Mouse (Mus musculus) MEL (cell line): Measurements from ENCODE around the gene Pcgf5. TPM values are rescaled to one million over a fixed set of nuclear protein-coding genes. Genes with fewer than 3 reads are reported as not detected.

ENCODE experiments used
- DNase-seq: peaks from one replicate; pipeline ENCODE4 v3.0.0; 2011; ENCODE audit warnings: low read depth, low spot score
- H3K27ac ChIP-seq: 2 replicates; pipeline ENCODE4 v1.5.1; 2012; ENCODE audit warnings: low read depth, mild to moderate bottlenecking, control low read depth, low read length, moderate library complexity; ENCODE audit not compliant: control insufficient read depth
- H3K27me3 ChIP-seq, 2 experiments: fragments of 150-350 bp in 1 of 2; sonication (generic) in 1 of 2; 2 replicates each; pipeline ENCODE4 v1.6.1; 2012; ENCODE audit warnings: low read length in 2 of 2, mild to moderate bottlenecking in 2 of 2, improper control_type of control experiment in 1 of 2, moderate library complexity in 1 of 2; ENCODE audit not compliant: insufficient read depth in 2 of 2, control insufficient read depth in 1 of 2
- H3K36me3 ChIP-seq, 2 experiments: 2 replicates each; pipeline ENCODE4 v1.6.1; 2012 to 2014; ENCODE audit warnings: low read length in 2 of 2, improper control_type of control experiment in 1 of 2, inconsistent platforms in 1 of 2, mild to moderate bottlenecking in 1 of 2; ENCODE audit not compliant: insufficient read depth in 2 of 2, control insufficient read depth in 1 of 2
- H3K4me1 ChIP-seq, 2 experiments: fragments of 150-350 bp in 1 of 2; sonication (generic) in 1 of 2; 2 replicates each; pipeline ENCODE4 v1.6.1; 2012; ENCODE audit warnings: low read length in 2 of 2, improper control_type of control experiment in 1 of 2, mild to moderate bottlenecking in 1 of 2; ENCODE audit not compliant: insufficient read depth in 2 of 2, control insufficient read depth in 1 of 2
- H3K4me3 ChIP-seq, 2 experiments: fragments of 150-350 bp in 1 of 2; sonication (generic) in 1 of 2; 2 replicates each; pipeline ENCODE4 v1.5.1; 2012; ENCODE audit warnings: low read depth in 2 of 2, low read length in 2 of 2, mild to moderate bottlenecking in 2 of 2, moderate library complexity in 2 of 2, control low read depth in 1 of 2, improper control_type of control experiment in 1 of 2; ENCODE audit not compliant: control insufficient read depth in 1 of 2, insufficient read depth in 1 of 2
- H3K79me2 ChIP-seq: 2 replicates; pipeline ENCODE4 v1.6.1; 2012; ENCODE audit warnings: mild to moderate bottlenecking, low read length, moderate library complexity; ENCODE audit not compliant: control insufficient read depth, poor library complexity, insufficient read depth
- H3K9ac ChIP-seq: 2 replicates; pipeline ENCODE4 v1.6.1; 2012; ENCODE audit warnings: low read depth, mild to moderate bottlenecking, control low read depth, low read length, moderate library complexity; ENCODE audit not compliant: control insufficient read depth, poor library complexity, severe bottlenecking
- H3K9me3 ChIP-seq: fragments of 150-350 bp; sonication (generic); replicated peaks from 2 replicates; pipeline ENCODE4 v1.6.1; 2012; ENCODE audit warnings: mild to moderate bottlenecking, low read length, improper control_type of control experiment, moderate library complexity; ENCODE audit not compliant: insufficient read depth
- BHLHE40 ChIP-seq: IDR thresholded peaks from 2 replicates; pipeline ENCODE4 v1.6.1; 2012; ENCODE audit warnings: low read depth, mild to moderate bottlenecking, inconsistent platforms, low read length, improper control_type of control experiment, borderline replicate concordance
- CHD1 ChIP-seq: IDR thresholded peaks from 2 replicates; pipeline ENCODE4 v1.6.1; 2012; ENCODE audit warnings: low read depth, mild to moderate bottlenecking, inconsistent platforms, low read length, improper control_type of control experiment
- CTCF ChIP-seq, 3 experiments: IDR thresholded peaks in 2 of 3; conservative IDR thresholded peaks in 1 of 3; 2 replicates each; pipeline ENCODE4 v1.5.1; 2011 to 2012; ENCODE audit warnings: low read length in 3 of 3, low read depth in 2 of 3, mild to moderate bottlenecking in 2 of 3, improper control_type of control experiment in 1 of 3, inconsistent platforms in 1 of 3, mixed read lengths in 1 of 3, moderate library complexity in 1 of 3; ENCODE audit not compliant: control insufficient read depth in 1 of 3, insufficient read depth in 1 of 3, poor library complexity in 1 of 3, severe bottlenecking in 1 of 3
- E2F4 ChIP-seq: IDR thresholded peaks from 2 replicates; pipeline ENCODE4 v1.6.1; 2011; ENCODE audit warnings: low read depth, low read length, improper control_type of control experiment, borderline replicate concordance
- ELF1 ChIP-seq: IDR thresholded peaks from 2 replicates; pipeline ENCODE4 v1.6.1; 2014; ENCODE audit warnings: low read depth, mild to moderate bottlenecking, inconsistent platforms, low read length, improper control_type of control experiment, moderate library complexity
- EP300 ChIP-seq, 2 experiments: IDR thresholded peaks; 2 replicates each; pipeline ENCODE4 v1.6.1; 2011; ENCODE audit warnings: improper control_type of control experiment in 2 of 2, low read length in 2 of 2, low read depth in 1 of 2, mild to moderate bottlenecking in 1 of 2
- GABPA ChIP-seq: IDR thresholded peaks from 2 replicates; pipeline ENCODE4 v1.6.1; 2012; ENCODE audit warnings: low read depth, mild to moderate bottlenecking, inconsistent platforms, low read length, improper control_type of control experiment, moderate library complexity
- GATA1 ChIP-seq: IDR thresholded peaks from 2 replicates; pipeline ENCODE4 v1.6.1; 2011; ENCODE audit warnings: low read depth, low read length, improper control_type of control experiment
- HCFC1 ChIP-seq: IDR thresholded peaks from 2 replicates; pipeline ENCODE4 v1.6.1; 2012; ENCODE audit warnings: low read depth, mild to moderate bottlenecking, inconsistent platforms, low read length, improper control_type of control experiment, moderate library complexity
- KAT2A ChIP-seq: conservative IDR thresholded peaks from 2 replicates; pipeline ENCODE4 v1.6.1; 2012; ENCODE audit warnings: low read depth, low read length, improper control_type of control experiment, inconsistent platforms
- MAX ChIP-seq: IDR thresholded peaks from 2 replicates; pipeline ENCODE4 v1.6.1; 2011; ENCODE audit warnings: low read length, improper control_type of control experiment
- MAZ ChIP-seq: IDR thresholded peaks from 2 replicates; pipeline ENCODE4 v1.6.1; 2012; ENCODE audit warnings: low read depth, mild to moderate bottlenecking, inconsistent platforms, low read length, improper control_type of control experiment
- MEF2A ChIP-seq: IDR thresholded peaks from 2 replicates; pipeline ENCODE4 v1.6.1; 2014; ENCODE audit warnings: low read depth, mild to moderate bottlenecking, inconsistent platforms, low read length, improper control_type of control experiment; ENCODE audit not compliant: poor library complexity, insufficient replicate concordance, severe bottlenecking; ENCODE audit errors: extremely low read depth
- MYB ChIP-seq: IDR thresholded peaks from 2 replicates; pipeline ENCODE4 v1.6.1; 2011; ENCODE audit warnings: mild to moderate bottlenecking, low read depth, low read length, improper control_type of control experiment
- MYC ChIP-seq: IDR thresholded peaks from 2 replicates; pipeline ENCODE4 v1.6.1; 2011; ENCODE audit warnings: low read depth, mild to moderate bottlenecking, low read length, improper control_type of control experiment, moderate library complexity
- NELFE ChIP-seq: IDR thresholded peaks from 2 replicates; pipeline ENCODE4 v1.6.1; 2011; ENCODE audit warnings: low read depth, low read length, improper control_type of control experiment
- NRF1 ChIP-seq: IDR thresholded peaks from 2 replicates; pipeline ENCODE4 v1.6.1; 2014; ENCODE audit warnings: low read depth, mild to moderate bottlenecking, inconsistent platforms, low read length, improper control_type of control experiment, moderate library complexity; ENCODE audit not compliant: poor library complexity, insufficient read depth, severe bottlenecking
- POLR2A ChIP-seq, 2 experiments: IDR thresholded peaks; 2 replicates each; pipeline ENCODE4 v1.6.1; 2011 to 2012; ENCODE audit warnings: low read length in 2 of 2, mild to moderate bottlenecking in 2 of 2, control low read depth in 1 of 2, improper control_type of control experiment in 1 of 2, low read depth in 1 of 2, moderate library complexity in 1 of 2; ENCODE audit not compliant: control insufficient read depth in 1 of 2, insufficient read depth in 1 of 2, poor library complexity in 1 of 2
- POLR2AphosphoS2 ChIP-seq: IDR thresholded peaks from 2 replicates; pipeline ENCODE4 v1.6.1; 2011; ENCODE audit warnings: low read length, improper control_type of control experiment
- POLR2AphosphoS5 ChIP-seq: IDR thresholded peaks from 2 replicates; pipeline ENCODE4 v1.6.1; 2012; ENCODE audit warnings: low read depth, borderline replicate concordance, mild to moderate bottlenecking, inconsistent platforms, low read length, moderate library complexity, mixed read lengths
- RAD21 ChIP-seq: IDR thresholded peaks from 2 replicates; pipeline ENCODE4 v1.6.1; 2011; ENCODE audit warnings: mild to moderate bottlenecking, low read depth, low read length, improper control_type of control experiment
- SIN3A ChIP-seq: IDR thresholded peaks from 2 replicates; pipeline ENCODE4 v1.6.1; 2012; ENCODE audit warnings: low read length, improper control_type of control experiment, inconsistent platforms
- TAL1 ChIP-seq: IDR thresholded peaks from 2 replicates; pipeline ENCODE4 v1.6.1; 2012; ENCODE audit warnings: mild to moderate bottlenecking, inconsistent platforms, low read length, moderate library complexity, mixed read lengths
- USF2 ChIP-seq, 2 experiments: IDR thresholded peaks; 2 replicates each; pipeline ENCODE4 v1.6.1; 2011 to 2012; ENCODE audit warnings: improper control_type of control experiment in 2 of 2, low read length in 2 of 2, borderline replicate concordance in 1 of 2, inconsistent platforms in 1 of 2, low read depth in 1 of 2, mild to moderate bottlenecking in 1 of 2; ENCODE audit not compliant: insufficient read depth in 1 of 2
- ZC3H11A ChIP-seq: IDR thresholded peaks from 2 replicates; pipeline ENCODE4 v1.6.1; 2012; ENCODE audit warnings: low read depth, mild to moderate bottlenecking, inconsistent platforms, low read length, improper control_type of control experiment
- ZKSCAN1 ChIP-seq: IDR thresholded peaks from 2 replicates; pipeline ENCODE4 v1.6.1; 2012; ENCODE audit warnings: low read depth, mild to moderate bottlenecking, inconsistent platforms, low read length, improper control_type of control experiment, moderate library complexity
- ZNF384 ChIP-seq: IDR thresholded peaks from 2 replicates; pipeline ENCODE4 v1.6.1; 2012; ENCODE audit warnings: low read depth, mild to moderate bottlenecking, inconsistent platforms, low read length, improper control_type of control experiment
- polyA plus RNA-seq, 2 experiments: library from polyadenylated mRNA; stranded (reverse) in 1 of 2; unstranded in 1 of 2; fragments of >175 nt in 1 of 2; fragments of >200 nt in 1 of 2; gene quantifications; 2 replicates each; pipeline versions ENCODE4 v1.2.1 to v1.2.4; 2012; ENCODE audit warnings: low replicate concordance in 2 of 2, low read depth in 1 of 2; ENCODE audit not compliant: insufficient read length in 2 of 2, insufficient read depth in 1 of 2, missing spikeins in 1 of 2
- total RNA-seq: library from RNA; depleted of rRNA; stranded (reverse); fragments of 300-350 nt; gene quantifications from 2 replicates; pipeline ENCODE4 v1.2.3, GENCODE M21; 2012

Pcgf5 gene
- total and polyA plus RNA-seq, 3 experiments: 10.0 to 23.2 TPM; not detected in 1

DNA sequence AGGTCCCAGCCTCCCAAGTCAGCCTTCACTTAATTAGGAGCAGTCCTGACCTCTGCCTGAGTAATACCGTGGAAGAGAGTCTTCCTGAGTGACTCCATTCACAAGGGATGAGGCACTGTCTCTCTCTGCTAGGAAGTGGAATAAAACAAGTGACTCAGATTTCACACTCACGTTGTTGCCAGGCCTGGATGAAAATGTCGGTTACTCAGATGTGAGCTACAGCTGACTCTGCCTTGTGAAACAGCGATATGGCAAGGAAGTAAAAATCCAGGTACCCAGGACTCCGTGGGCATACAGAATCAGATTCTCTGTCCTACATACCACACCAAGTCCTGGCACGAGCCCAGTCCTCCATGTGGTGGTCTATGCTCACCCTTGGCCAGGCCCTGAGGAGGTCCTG lies 142.8 kb downstream of the Pcgf5 start (continued):
- TF ChIP-seq POLR2A (IDR thresholded peaks at IDR 0.05; ENCODE audit: control insufficient read depth in 1 of 2, insufficient read depth in 1 of 2, low read depth in 1 of 2, low read length in 2 of 2, poor library complexity in 1 of 2) (no peak), ELF1 (no peak), POLR2AphosphoS5 (no peak)

DNA sequence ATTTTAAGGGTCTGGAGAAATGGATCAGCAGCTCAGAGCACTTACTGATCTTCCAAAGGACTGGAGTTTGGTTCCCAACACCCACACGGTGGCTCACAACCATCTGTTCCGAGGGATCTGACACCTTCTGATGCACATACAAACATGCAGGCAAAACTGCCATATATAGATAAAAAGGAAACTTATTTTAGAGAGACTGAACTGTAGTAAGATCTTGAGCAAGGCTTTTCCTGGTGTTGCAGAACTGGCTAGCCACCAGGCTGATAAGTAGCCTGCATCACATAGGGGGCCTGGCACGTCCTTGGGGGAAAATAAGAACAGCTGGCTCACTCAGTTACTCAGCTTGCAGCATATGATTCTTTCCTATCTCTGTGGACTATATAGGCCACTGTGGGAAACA lies 147.4 kb downstream of the Pcgf5 start:
- H3K4me3 ChIP-seq: no peak overlapping the region
- no peaks in the 10 kb centered on the region for H3K4me1 ChIP-seq
- H3K27ac ChIP-seq: no peak overlapping the region
- H3K36me3 ChIP-seq: no peaks in the 10 kb centered on the region
- TF ChIP-seq USF2 (IDR thresholded peaks at IDR 0.05; ENCODE audit: borderline replicate concordance in 1 of 2, insufficient read depth in 1 of 2, low read depth in 1 of 2, low read length in 2 of 2) (no peak), GABPA (no peak), ZC3H11A (no peak), TAL1 (no peak), KAT2A (no peak), POLR2AphosphoS5 (no peak), HCFC1 (no peak), CHD1 (no peak), NELFE (no peak), MYC (no peak), SIN3A (no peak), MEF2A (no peak), RAD21 (no peak), ZNF384 (no peak), EP300 (IDR thresholded peaks at IDR 0.05; ENCODE audit: low read depth in 1 of 2, low read length in 2 of 2) (no peak), MYB (no peak), ZKSCAN1 (no peak)
- no peak for DNase-seq
- H3K9ac ChIP-seq: no peak overlapping the region
- no peaks in the 10 kb centered on the region; a peak in 1 of 4 replicates for H3K27me3 ChIP-seq
- H3K79me2 ChIP-seq: no peaks in the 10 kb centered on the region
- H3K9me3 ChIP-seq: no peaks in the 10 kb centered on the region

DNA sequence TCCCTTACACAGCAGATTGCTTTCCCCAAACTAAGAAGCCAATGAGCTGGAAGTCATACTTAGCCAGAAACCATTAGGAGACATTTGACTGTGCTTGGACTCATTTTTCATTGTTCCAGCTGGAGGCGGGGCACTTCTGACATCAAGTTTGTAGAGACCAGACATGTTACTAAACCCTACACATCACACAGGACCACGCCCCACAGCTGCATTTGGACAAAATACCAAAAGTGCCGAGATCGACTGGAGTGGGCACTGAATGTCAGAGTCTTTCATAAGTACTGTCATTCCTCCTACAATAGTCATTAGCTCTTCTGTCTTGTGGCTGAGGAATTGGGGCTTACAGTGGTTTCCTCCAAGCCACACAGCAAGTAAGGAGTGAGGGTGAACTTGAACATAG lies 148.4 kb downstream of the Pcgf5 start:
- TF ChIP-seq TAL1 (no peak), CHD1 (no peak), E2F4 (no peak), USF2 (IDR thresholded peaks at IDR 0.05; ENCODE audit: borderline replicate concordance in 1 of 2, insufficient read depth in 1 of 2, low read depth in 1 of 2, low read length in 2 of 2) (no peak), GABPA (no peak), MAX (no peak), NELFE (no peak), BHLHE40 (no peak), EP300 (IDR thresholded peaks at IDR 0.05; ENCODE audit: low read depth in 1 of 2, low read length in 2 of 2) (no peak), CTCF (IDR thresholded peaks at IDR 0.05 in 2 of 3, conservative IDR thresholded peaks at IDR 0.05 in 1 of 3; ENCODE audit: control insufficient read depth in 1 of 3, insufficient read depth in 1 of 3, low read depth in 2 of 3, low read length in 3 of 3, poor library complexity in 1 of 3, severe bottlenecking in 1 of 3) (no peak), NRF1 (no peak), MYC (no peak), POLR2AphosphoS2 (no peak), GATA1 (no peak), POLR2AphosphoS5 (no peak), MYB (no peak), ZKSCAN1 (no peak), MAZ (no peak), ELF1 (no peak), HCFC1 (no peak)
- Histone ChIP-seq H3K27me3 (no peaks in the 10 kb centered on the region), H3K27ac (no peak overlapping the region), H3K4me3 (no peak overlapping the region), H3K9me3 (no peaks in the 10 kb centered on the region), H3K9ac (no peak overlapping the region), H3K36me3 (no peaks in the 10 kb centered on the region), H3K79me2 (no peaks in the 10 kb centered on the region), H3K4me1 (no peaks in the 10 kb centered on the region)
- no peak for DNase-seq
